Mouse (Mus musculus) heart, adult 8-10 months (tissue): Measurements from ENCODE around the gene H2-Oa. TPM values are rescaled to one million over a fixed set of nuclear protein-coding genes. Genes with fewer than 3 reads are reported as not detected.

Experiments
- DNase-seq: peaks from one replicate; pipeline ENCODE4 v3.0.0; 2022; ENCODE audit warnings: low spot score
- total RNA-seq, 4 experiments: library from RNA; stranded (reverse); gene quantifications; 2 replicates each; pipeline ENCODE4 v1.2.4; 2022

H2-Oa gene
- total RNA-seq, 4 experiments from 2014 or later, result 0.25 to 0.28 TPM; not detected in 2

DNA sequence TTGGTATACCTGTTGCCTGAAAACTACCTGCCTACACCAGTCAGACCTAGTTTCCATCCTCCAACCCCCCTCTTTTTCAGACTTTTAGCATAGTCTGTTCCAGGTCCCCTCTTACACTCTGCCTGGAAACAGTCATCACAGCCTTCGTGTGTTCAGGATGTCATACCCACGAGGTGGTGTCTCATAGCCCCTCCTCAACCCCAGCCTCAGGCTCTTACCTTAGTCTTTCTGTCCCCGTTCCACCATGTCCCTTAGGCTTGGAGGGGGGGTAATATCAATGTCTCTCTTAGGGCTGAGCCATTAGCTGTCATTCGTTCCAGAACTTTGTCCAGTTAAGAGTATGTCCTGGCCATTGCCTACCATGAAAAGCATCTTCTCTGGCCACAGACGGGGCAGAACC is 9.0 kb downstream of the H2-Oa start:
- no peak for DNase-seq

DNA sequence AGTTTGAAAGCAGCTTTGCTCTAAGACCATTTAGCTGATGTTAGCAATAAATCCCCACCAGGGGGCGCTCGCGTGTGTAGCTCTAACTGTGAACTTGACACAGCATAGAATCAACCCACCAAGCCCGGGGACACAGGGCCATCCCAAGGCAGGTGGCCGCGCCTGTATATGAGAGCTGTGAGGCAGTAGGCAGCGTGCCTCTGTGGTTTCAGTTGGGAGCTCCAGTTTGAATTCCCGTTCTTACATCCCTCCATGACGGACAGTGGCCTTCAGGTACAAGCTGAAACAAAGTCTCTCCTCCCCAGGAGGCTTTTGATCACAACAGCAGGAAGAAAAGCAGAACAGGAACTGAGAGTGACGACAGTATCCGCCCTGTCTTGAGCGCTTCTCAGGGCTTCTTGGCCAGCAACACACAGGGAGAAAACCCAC is 9.5 kb downstream of the H2-Oa start:
- peak; percentile 93 for DNase-seq

GRCm38 (mm10) chr17:34102831-34103230 is 10.7 kb downstream of the H2-Oa start:
- no peak for DNase-seq

DNA sequence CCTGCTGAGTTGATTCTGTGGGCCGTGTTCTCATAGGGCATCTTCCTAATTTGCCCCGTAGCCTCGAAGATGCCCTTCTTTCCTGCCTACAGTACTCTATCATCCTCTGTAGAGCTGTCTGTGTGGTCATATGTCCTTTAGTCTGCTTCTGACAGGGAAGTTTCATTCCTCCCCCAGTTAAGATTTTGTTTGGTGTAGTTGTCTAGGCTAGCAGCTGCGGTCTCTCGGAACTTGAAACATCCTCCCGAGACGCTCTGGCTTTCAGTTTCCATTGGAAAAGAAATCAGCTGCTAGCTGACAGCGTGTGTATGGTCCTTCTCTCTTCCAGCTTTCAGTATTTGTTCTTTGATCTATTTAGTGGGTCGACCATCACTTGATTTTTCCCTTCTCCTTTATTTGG is 12.7 kb downstream of the H2-Oa start:
- DNase-seq, result no peak

- no peak for DNase-seq
These were observed 14.4 kb downstream of the H2-Oa start for GRCm38 (mm10) chr17:34106555-34106954.

DNA sequence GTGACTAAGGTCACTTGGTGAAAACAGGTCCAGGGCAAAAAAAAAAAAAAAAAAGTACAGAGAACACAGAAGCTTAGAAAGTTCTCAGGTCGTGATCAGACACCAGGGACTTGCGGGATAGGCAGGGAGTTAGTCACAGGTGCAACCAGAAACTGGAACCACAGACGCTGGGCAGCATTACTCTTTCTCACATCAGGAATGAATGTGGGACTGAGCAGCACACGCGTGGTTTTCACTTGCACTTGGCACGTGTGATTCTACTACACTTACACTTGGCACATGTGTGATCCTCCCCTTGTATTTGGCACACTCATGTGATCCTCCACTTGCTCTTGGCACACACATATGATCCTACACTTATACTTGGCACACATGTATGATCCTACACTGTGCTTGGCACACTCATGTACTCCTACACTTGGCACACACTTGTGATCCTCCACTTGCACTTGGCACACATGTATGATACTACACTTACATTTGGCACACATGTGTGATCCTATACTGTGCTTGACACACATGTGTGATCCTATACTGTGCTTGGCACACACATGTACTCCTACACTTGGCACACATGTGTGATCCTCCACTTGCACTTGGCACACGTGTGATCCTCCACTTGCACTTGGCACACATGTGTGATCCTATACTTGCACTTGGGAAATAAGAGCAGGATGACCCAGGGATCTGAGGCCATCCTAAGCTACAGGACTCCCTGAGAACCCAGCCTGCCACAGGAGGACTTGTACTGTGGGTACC is 15.1 kb downstream of the H2-Oa start:
- DNase-seq, result no peak

- DNase-seq, result no peak
These were observed 16.3 kb downstream of the H2-Oa start for GRCm38 (mm10) chr17:34108460-34108859.

- DNase-seq, result no peak
These were observed 17.1 kb downstream of the H2-Oa start for GRCm38 (mm10) chr17:34109038-34109805.

GRCm38 (mm10) chr17:34109806-34110195 is 17.7 kb downstream of the H2-Oa start:
- DNase-seq, result no peak

DNA sequence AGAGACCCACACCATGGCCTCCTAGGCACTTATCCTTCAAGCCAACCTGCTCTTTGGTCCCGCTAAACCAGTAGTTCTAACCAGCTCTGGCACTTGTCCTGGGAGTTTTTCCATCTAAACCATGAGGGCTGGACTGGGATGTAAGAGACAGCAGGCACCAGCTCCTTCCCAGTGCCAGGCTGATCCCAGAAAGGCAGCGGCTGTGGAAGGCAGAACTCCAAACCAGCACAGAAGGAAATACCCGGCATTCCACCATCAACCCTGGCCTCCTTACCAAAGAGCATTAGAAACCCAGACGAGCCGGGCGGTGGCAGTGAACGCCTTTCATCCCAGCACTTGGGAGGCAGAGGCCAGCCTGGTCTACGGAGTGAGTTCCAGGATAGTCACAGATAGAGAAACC is 18.2 kb downstream of the H2-Oa start:
- DNase-seq, result no peak

DNA sequence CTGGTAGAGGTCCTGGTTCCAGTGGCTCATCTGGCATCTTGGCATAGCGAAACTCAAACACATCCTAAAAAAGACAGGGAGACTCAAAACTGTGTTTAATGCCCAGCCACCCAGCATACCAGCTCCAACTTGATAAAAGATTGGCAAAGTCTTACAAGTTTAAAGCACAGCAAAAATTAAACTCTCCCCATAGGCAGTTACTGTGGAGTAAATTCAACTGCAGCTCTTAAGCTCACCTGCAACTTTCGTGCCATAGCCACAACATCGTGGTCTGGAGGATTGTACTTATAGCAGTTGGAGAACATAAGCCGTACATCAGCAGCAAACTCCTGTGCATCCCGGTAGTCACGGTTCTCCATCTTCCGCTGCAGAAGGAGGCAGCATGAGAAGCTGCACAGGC is 22.0 kb downstream of the H2-Oa start:
- DNase-seq, result no peak

DNA sequence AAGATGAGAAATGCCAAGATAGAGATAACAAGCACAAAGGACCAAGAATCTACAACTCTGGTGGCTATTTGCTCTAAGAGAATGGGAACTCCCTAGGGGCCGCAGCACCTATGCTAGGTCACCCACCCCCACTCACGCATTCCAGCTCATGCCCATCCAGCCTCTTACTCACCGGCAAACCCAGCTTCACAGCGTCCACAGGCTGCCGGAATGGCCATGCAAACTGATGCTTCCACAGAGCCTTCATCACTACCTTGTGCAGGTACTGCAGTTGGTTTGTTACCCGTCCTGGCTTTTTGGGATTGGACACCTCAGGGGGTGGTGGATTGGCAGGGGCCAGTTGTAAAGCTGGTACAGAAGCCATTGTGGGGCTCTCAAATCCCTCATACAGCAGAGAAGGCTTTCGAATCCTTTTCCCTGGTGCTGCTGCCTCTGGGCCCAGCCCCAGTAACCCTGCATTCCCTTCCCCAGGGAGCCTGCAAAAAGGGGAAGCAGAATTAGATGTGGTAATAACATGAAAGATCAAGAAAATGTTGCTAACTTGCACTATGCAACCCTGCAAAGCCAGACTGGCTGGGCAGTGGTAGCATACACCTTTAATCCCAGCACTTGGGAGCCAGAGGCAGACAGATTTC is 24.7 kb downstream of the H2-Oa start:
- peak; percentile 26 for DNase-seq

GRCm38 (mm10) chr17:34117421-34118112 is 25.4 kb downstream of the H2-Oa start:
- no peak for DNase-seq

GRCm38 (mm10) chr17:34118113-34118872 is 26.2 kb downstream of the H2-Oa start:
- DNase-seq, result peak; percentile 34

- DNase-seq, result no peak
These were observed 26.7 kb downstream of the H2-Oa start for GRCm38 (mm10) chr17:34118873-34119248.

DNA sequence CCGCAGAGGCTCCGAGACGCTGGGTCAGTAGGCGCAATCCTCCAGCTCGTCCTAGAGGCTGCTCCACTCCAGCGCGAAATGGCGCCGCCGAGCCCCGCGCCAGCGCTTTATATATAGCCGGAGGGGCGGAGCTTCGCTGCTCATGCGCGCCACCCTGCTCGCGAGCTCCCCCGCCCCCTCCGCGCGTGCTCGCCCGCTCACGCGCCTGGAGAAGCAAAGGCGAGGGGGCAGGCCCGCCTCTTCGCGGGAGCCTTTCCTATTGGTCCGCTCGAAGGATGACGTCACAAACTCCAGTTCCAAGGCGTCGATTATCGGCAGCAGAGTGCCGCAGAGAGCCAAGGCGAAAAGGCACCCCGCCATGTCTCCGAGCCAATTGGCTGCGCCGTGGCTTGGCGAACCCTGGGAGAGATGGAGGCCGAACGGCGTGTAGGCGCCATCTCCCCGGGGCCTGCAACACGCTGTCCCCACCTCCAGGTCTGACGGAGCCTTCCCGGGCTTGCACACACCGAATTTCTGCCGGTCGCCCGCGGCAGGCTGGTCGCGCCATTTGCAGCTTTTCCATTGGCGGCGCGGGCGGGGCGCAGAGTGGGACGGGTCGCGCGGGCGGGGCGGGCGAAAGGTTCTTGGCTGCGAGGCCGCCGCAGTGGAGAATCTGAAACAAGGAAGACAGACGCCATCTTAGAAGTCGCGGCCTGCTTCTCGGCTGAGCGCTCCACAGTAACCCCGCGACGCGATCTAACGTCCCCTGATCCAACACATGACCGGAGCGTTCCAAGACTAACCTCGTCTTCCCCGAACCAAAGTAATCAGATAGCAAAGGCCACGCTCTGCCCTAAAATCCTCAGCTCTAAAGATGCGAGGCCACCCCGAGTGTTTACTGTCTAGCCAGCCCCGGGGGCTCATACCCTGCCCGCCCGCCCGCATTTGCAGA is 27.4 kb downstream of the H2-Oa start, which contains the start of gene H2-DMa:
Gene H2-DMa, plus strand, starts transcription at position 293 of the 931 bp plus-strand sequence.
- peak; percentile 99 for DNase-seq

GRCm38 (mm10) chr17:34120180-34120723 is 28.1 kb downstream of the H2-Oa start:
- DNase-seq, result peak; percentile 86

- DNase-seq, result peak; percentile 83
These were observed 28.7 kb downstream of the H2-Oa start for GRCm38 (mm10) chr17:34120814-34121171.

DNA sequence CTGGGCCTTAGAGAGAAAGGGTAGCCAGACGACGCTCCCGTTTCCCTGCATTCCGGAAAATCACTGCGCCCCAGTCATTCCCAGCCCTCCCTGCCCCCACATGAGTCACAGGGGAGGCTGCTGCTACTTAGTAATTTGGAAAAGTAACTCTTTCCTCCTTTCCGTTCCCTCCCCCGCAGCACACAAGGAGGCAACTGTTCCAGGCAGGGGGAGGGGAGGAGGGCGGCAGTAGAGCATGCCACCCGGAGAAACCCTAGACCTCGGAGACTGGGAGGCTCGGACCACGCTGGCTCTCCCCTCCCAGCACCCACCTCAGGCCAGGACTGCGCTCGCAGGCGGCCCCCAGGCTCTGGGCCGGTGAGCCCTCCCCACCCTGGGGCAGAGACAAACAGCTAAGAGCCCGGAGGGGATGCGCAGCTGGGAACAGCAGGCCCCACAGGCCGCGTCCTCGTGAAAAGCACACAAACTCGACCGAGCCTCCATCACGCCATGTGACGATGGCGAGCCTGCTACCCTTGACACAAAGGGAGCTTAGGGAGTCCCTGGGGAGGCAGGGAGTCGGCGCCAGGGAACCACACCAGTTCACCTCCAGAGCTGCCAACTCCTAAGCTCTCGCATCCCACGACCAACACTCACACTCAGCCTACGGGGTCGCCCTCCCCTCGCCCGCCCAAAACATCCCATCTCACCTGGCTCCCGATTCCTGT is 29.2 kb downstream of the H2-Oa start:
- peak; percentile 92 for DNase-seq
